Mouse (Mus musculus) 3T3-L1 (cell line): ENCODE measurements around the gene Miox.

Source experiments
- DNase-seq: peaks from one replicate; pipeline ENCODE4 v3.0.0-alpha.2; 2015; ENCODE audit warnings: low read depth, low spot score

Gene Miox

DNA sequence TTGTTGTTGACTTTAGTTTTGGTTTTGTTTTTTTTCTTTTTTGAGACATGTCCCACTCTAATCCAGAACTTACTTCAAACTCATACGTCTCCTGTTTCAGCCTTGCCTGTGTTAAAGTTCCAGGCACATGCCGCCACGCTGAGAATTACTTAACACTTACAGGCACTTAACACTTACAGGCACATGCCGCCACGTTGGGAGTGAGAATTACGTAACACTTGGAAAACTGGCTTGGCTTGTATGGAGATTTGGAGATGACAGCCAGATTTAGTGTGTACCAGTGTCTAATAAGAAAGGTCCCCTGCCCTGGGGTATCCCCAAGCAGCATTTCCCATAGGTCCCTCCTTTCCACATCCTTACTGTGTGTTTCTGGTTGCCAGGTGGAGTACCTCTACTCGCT, 28.9 kb downstream of the Miox start:
- no peak for DNase-seq

DNA sequence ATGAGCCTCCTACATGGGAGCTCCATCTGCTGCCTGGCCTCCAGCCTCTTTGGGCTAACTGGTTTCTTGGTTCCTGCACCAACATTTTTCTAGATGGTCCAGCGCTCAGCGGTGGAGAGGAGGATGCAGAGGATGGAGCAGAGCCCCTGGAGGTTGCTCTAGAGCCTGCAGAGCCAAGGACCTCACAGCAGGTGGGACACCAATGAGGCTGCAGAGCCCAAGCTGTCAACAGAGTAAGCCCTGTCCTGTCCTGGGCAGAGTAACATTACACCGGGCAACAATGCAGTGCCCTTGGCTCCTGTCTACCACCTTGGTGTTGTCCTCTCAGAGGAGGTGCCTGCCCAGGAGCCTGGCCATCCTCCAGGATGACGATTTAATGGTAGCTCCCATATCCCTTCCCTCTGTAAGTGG, 30.9 kb downstream of the Miox start:
- DNase-seq = no peak

- no peak for DNase-seq
Measured at GRCm38 (mm10) chr15:89372068-89372467, 37.9 kb downstream of the Miox start.

DNA sequence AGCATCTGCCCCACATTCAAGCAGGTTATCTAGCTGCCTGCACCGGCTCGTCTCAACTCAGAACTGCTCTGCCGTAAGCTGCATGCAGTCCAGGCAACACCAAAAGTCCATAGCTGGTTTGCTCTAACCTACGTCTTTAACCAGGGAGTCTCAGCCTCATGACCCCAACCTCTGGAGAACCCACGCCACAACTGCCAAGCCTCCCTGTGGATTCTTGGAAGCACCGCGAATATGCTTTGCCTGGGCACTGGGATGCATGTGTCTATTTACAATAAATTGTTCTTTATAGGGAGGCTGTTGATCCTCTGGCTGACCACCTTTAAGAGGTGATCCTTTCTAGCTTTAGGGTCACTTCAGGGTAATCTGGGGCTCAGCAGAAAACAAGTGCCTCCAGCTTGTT, 38.3 kb downstream of the Miox start:
- DNase-seq = no peak

DNA sequence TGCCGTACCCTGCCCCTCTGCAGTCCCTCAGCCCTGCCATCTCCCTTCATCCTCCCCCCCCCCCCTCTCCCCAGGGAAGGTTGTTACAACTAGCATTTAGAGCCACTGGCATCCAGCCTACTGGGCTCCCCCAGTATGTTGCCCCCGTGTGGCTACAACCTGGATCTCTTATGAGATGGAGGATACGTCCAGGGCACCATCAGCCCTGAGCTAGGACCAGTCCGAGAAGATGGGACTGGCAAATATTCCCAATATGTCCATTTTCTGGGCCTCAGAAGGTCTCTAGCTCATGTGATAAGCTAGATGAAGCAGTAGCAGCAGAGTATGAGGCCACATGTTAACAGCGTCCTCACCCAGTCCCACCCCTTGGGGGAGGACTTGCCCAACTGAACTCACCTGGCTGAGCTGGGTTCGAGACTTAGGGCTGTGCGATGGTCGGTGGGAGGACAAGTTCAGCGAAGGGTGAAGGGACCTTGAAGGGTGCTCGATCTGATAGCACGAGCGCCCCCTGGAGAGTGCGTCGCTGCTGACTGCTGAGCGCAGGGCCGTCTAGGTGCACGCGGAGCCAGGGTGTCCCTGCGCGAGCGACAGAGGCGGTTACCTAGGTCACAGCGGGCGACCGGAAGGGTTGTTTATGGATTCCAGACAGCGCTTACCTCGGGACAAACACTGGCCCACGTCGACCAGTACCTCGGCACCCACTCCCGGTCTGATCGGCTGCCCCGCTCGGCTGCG, 39.0 kb downstream of the Miox start:
- peak; percentile 86 for DNase-seq

DNA sequence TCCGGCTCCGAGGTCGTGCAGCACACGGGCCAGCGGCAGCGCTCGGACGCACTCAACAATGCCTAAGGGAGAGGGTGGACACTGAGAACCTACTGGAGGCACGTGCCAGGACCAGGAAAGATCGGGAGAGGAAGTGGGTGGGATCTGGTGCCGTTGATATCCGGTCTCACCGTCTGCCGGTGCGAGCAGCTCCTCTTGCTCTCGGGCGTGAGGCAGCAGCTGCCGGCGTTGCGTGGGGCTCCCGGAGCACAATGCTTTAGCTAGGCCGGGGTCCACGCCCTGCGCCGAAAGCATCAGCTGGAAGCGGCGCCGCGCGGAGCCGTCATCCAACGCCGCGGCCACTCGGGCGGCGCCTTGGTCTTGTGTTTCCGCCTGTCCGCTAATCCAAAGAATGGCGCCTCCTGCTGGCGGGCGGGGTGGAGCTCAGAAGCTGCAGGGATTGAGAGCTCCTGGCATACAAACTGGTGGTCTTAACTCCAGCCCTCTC, 39.6 kb downstream of the Miox start, which contains the start of gene Sco2:
Gene Sco2 (minus strand): TSS at position 85 of the 487 bp plus-strand sequence.
- peak; percentile 89 for DNase-seq

GRCm38 (mm10) chr15:89374340-89374739, 40.1 kb downstream of the Miox start:
- no peak for DNase-seq

DNA sequence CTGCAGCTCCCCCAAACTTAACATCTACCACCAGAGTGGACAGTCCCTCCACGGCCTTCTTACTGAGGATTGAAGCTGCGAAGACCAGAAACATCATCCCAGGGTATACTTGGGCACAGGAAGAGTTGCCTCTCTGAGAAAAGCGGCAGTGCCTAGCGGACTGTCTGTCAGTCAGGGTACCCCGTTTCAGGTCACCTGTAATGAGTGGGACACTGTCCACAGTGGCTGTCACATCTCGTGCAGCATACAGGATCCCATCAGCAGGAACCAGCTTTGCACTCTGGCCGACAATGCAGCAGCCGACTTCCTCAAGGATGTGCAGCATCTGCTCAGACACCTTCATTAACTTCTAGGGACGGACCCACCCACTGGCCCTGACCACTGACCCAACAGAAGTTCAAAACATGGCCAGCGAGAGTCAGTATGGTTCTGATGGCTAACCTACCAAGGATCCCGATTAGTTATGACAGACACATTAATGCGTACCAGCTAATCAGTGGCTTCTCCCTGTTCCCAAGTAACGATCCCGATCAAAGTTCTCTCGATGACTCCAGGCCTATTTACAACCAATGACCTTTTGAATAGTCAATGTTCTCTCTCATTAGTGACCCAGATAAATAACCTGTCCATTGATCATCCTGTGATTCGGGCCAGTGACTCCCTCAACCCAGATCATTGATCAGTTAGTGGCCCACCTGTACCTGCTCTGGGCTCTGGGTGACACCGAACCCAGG, 40.8 kb downstream of the Miox start:
- no peak for DNase-seq

GRCm38 (mm10) chr15:89376040-89376439, 41.8 kb downstream of the Miox start:
- DNase-seq = no peak

DNA sequence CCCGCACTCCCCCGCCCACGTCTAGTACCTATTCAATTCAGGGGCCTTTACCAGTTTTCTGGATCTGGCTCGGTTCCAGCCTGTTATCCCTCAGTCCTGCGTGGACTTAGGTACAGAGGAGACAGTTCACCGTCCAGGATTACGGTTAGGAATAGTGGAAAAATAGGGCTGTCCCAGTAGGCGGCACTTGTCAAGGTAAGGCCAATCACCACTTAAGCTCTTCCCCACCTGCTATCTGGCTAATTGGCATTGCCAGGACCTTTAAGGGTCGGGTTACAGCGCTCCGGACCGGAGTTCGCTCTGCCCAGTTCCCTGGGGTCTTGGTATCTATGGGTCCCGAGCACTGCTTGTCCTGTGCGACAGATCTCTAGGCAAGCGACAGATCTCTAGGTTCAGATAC, 42.8 kb downstream of the Miox start, which contains the start of gene Tymp:
Gene Tymp (minus strand): TSS at position 83 of the 400 bp plus-strand sequence.
- no peak for DNase-seq

GRCm38 (mm10) chr15:89377362-89377761, 43.2 kb downstream of the Miox start:
- DNase-seq = no peak

GRCm38 (mm10) chr15:89377938-89378828, 44.0 kb downstream of the Miox start:
- DNase-seq = no peak

DNA sequence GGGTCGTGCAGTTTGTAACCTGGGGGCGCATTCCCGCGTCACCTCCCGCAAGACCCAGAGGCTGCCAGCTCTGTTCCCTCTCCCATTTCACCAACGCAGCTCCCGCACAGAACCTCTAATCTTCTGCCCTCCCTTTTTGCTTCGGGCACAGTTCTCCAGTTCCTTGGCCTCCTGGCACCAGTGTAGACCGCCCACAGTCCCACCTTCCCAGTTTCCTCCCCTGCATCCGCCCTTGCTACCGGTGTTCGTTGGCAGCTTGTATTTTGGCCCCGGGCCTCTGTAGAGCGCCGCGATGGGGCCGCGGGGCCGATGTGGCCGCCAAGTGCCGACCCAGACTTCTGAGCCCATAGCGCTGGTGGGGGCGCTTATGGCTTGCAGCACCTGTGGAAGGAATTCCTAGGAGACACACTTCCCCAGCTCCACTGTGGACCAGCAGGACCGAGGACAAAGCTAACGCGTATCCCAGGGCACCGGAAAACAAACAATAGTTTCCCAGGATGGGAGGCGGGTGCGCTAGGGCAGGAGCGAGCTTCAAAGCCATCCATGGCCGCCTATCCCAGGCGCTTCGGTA, 44.7 kb downstream of the Miox start, which contains the start of gene Odf3b:
Gene Odf3b (minus strand): TSS at position 452 of the 571 bp plus-strand sequence.
- no peak for DNase-seq

DNA sequence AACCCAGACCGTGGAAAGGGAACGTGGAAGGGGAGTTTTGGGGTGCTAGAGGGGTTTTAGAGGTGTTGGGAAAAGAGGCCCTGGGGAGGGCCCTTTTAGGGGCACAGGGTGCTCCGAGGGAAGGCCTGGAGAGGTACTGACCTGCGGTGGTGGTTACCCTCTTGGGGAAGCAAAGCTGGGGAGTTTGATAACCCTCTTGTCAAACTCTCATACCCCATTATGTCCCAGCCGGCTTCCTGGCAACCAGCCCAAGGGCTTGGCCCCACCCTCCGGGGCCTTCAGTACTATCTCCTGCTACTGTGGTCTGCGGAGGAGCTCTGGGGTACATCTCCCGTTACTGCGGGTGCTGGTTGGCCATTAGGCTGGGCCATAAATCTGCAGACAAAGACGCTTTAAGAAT, 45.2 kb downstream of the Miox start:
- no peak for DNase-seq

DNA sequence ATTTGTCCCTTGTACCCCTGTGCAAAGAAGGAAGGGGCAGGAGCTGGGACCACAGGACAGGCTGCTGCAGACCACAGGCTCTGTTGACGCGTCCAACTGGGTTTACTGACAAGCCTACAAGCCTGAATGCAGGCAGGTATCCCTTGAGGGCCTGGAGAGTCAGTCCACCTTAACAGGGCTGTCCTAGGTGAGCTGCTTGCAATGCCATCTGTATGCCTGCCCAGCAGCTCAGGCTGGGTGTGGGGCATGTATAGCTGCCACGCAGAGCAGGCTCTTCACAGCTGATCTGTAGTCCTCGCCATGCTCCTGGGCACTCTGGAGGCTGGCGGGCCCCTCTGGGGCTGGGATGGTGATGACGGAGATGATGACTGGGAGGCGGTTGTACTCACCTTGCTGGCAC, 50.4 kb downstream of the Miox start, which contains the start of gene Klhdc7b:
Gene Klhdc7b (plus strand): TSS at position 301 of the 400 bp plus-strand sequence.
- DNase-seq = no peak
